Mouse (Mus musculus) 3134 (cell line): ENCODE measurements at regions not wholly inside any gene's neighbourhood (a gene's known extent, or its start where the extent isn't known, plus 50 kb on each side); places are given as distances from the start of the nearest gene placed in this dataset.

ENCODE experiments used
- DNase-seq: peaks from one replicate; pipeline ENCODE4 v3.0.0-alpha.2; 2011; ENCODE audit warnings: low spot score; ENCODE audit not compliant: insufficient read length; ENCODE audit errors: extremely low read depth

DNA sequence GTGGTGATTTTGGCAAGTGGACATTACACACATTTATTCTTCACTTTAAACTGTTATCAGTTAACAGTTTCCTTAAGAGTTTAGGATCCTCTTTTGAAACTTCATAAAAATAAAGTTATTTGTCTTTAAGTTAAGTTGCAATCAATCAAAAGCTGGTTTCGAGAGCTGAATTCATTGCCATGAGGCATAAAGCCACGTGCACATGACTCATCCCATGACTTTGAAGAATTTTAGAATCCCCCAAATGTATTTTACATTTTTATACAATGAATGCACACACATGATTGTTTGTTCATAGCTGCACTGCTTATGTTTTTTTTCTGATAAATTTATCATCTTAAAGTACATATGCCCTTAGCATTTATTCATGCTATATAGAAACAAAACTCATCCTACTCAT, 1039.1 kb downstream of the Slc22a22 start:
- DNase-seq = no peak

DNA sequence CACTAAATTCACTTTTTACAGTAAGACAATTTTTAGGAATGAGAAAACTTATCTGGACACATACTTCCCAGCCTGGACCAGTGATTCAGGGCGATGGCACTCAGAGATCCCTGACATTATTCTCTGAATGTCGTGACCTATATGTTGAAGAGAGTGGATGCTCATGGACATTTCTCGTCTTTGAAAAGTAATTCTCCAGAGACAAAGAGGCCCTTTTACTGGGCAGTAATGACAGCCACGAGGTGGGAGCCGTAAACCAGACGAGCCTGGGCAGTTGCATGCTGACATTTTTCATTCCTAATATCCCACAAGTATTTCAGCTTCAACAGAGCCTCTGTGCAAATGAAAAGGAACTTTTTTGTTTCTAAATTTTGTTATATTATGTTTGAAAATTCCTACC, 1041.3 kb downstream of the Slc22a22 start:
- no peak for DNase-seq

DNA sequence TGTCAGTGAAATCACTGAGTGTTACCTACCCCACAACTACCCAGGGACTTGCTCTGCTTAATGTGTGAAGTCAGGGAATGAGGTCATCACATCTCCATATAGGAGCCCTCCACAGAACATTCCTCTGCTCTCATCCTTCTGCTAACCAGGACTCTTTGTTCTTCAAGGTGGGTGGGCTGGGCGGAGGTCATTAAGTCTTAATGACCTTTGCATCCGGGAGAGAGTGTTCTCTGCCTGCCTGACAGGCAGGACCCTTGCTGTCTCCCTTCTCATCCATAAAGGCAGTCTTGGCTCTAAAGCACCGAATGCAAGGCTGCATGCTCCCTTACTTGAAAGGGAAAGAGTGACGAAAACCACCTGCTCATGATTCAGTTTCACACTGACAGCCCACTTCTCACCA, 1051.4 kb downstream of the Slc22a22 start:
- no peak for DNase-seq

DNA sequence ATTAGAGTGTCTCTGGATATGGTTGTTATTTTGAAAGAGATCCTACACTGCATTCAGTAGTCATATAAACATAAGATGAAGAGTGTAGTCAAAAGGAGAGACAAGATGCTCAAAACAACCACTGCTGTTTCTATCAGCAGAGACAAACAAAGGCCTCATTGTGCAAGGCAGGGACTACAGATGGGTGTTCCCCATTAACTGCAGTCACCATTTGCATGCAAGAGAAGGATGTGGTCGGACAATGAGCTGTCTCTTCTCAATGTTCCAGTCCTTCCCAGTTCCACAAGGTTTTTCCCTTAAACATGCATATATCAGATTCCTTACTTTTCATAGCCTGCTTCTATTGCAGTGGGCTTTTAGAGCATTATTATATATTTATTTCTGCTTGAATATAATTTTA, 1056.7 kb downstream of the Slc22a22 start:
- no peak for DNase-seq

DNA sequence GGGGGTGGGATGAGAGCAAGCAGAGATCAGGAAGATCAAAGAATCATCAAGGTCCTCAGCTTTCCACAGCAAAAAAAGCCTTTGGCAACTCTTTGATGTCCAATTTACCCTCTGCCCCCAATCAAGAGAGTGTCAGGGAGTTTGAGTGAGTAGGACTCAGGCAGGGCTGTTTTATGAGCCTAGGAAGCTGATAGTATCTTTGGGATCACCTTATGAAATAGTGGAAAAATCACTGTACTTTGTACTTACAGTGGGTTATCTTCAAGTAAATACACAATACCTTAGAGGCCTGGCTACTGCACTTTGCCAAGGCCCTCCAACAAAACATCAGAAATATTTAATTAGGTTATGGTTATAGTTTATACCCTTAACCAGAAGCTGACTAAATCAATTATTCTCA, 1085.4 kb downstream of the Slc22a22 start:
- no peak for DNase-seq

DNA sequence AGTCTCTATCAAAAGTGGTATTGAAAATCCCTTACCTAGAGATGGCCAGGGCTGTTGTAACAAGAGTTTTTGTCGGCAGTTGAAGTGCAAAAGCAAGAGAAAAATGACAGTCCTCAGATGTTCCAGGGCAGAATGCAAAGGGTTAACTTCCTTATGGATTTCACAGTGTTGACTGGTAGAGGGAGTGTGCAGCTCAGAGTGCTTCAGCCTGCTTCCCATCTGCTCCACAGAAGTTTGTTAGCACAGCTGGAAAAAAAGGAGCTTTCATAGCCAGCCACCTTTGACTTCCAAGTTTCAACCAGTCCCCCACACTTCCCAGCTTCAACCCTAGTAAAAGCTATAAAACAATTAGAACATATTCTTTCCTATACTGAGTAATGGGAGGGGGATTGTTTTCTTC, 1098.9 kb downstream of the Slc22a22 start:
- DNase-seq = no peak

DNA sequence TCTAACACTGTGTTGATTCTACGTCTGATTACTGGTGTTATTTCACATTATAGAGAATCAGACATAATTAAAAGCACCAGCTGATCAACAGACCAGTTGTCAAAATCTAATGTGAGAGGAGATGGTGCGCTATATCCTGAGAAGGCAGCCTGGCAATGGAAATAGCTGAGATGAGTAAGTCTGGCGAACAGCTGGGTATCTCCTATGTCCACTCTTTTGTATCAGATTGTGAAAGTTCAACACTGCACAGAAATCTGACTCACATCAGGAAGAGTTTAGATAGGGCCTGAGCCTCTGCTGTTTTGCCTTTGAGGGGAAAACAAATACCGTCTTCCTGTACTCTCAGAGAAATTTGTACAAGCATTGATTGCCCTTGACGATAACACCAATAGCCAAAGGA, 1126.5 kb downstream of the Slc22a22 start:
- DNase-seq = no peak

DNA sequence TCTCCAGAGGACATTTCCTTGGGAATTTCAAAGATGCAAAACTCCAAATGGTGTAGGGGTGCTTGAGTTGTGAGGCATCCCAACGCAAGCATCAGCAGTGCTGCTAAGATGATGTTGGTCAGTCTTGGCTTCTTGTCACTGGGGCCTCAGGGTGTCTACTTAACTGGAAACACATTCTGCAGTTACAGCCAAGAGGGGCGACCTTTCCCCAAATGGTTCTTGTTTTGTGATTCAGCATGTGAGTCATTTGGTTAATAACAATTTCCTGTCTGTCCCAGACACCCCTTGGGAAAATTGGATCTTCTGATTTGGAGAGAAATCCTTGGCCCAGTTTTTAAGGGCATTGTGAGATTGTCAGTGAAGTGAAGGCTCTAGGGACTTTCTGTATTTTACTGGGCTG, 1131.3 kb downstream of the Slc22a22 start:
- DNase-seq = no peak

DNA sequence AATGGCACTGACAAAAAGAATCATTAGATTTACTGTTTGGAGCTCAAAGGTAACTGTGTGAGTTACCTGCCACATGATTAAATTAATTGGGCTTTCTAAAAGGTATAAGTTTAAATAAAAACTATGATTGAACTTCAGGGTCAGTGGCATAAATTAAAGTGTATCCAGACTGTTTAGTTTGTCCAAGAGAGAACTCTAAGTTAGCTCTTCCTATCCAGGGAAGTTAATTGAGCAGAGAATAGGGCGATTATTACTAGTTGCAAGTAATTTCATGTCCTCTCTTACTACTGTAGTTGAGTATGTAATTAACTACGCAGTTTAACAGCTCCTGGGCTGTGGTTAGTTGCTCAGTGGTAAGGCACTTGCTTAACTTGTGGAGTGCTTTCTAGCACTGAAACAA, 1132.5 kb downstream of the Slc22a22 start:
- DNase-seq = no peak

DNA sequence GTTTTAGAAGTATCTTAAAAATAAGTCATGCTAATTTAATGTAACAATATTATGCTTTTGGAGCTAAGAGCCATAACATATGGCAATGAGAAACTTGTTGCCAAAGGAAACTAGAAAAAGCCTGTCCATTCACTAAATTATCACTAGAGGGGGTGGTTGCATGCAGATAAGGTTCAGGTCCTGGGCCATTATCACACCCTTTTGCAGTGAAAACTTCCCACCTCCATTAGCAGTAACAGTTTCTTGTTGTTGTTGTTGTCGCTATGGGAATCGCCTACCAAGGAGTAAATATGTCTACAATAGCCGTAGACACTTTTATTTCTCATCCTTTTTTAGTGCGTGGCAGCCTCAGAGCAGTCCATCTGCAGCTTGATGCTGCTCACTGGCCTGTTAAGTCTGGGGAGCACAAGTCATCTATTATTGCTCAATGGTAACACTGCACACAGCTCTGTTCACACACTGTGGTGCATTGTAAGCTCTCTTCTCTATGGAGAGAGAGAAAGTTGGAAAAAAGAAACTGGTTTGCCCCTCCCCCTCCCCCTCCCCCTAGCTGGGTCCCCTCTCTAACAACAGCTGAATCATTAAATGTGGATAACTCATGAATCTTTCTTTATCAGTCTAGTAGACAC, 1133.0 kb downstream of the Slc22a22 start:
- DNase-seq = no peak

DNA sequence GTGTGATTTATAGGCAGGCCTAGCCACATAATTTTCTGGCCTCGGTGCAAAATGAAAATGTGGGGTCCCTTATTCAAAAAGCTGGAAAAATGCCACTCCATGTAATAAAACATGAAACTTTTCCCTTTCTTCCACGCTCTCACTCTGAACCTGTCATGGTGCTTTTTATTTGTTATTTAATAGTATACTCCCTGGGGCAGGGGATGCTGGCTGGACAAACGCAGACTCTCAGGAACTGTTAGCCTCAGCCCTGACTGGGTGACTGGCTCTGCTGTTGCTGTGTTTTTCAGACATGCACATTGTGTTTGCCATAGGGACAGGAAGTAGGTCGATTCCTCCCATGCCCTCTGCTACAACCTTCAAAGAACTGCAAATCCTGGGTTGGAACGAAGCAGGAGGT, 1139.5 kb downstream of the Slc22a22 start:
- DNase-seq = no peak

DNA sequence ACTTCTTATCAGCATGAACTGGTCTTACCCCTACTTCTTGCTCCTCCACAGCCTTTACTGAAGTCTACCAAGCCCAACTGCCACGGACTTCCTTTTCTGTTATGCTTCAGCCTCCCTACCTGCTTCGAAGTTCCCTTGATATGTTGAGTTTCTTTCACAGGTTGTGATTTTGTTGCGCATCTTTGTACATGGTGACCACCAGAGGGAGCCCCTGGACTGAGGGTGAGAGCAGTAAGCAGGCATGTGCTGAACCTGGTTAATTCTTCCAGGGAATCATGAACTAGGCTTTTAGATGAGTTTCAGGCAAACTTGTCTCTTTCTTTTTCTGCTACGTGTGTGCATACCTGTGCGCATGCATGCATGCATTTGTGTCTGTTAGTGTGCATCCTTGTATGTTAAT, 1141.0 kb downstream of the Slc22a22 start:
- DNase-seq = peak; percentile 15

DNA sequence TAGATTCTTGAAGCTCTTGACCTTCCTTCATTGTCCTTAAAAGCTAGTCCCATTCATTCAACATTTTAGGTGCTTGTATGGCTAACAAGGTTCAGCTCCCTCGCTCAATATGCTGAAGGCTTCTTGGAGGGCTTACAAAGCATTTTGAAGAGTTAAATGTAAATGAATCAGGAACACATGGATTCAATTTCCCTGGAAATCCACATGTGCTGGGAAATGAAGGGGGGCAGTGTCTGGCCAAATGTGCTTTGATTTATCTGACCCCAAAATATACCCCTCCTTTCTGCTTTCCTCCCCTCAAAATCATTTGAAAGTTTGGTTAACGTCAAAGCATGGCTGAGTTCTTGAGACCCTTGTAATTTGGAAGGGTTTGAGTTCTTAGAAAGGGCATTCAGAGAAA, 1142.4 kb downstream of the Slc22a22 start:
- DNase-seq = no peak

DNA sequence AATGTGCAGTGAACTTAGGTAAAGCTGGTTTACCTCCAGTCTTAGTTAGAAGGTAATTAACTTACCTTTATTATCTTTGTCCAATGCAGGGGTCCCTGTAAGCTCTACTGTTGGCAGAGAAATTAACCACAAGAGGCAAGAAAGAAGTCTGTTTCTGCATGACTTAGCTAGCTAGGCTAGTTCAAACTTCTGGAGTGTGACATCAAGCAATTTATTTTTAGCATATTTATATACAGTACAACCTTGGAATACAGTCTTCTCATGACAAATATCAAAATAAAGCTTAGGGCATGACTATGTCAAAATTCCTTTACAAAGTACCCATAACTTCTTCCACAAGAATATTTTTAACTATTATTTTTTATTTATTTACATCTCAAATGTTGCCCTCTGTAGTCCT, 1156.9 kb downstream of the Slc22a22 start:
- no peak for DNase-seq

DNA sequence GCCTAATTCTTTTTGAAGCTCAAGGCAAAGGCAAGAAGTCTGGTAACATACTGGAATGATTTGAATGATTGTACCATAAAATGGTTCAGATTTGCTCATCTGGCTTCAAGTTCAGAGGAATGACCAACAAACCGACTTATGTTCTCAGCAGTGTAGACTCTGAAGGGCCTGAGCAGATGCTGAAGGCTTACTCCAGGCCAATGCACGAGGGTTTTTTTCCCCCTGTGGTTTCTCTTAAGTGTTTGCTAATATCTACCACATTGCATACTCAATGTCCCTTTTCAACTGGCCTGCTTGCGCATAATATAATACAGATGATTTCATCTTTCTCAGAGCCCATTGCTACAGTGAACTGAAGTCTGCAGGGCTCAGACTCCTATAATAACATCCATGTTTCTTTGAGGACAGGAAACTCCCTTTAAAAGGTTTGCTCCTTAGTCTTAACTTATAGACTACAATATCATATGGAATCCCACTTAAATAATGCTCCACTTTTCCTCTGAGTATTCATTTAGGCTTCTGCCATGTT, 1182.5 kb downstream of the Slc22a22 start:
- DNase-seq = no peak

DNA sequence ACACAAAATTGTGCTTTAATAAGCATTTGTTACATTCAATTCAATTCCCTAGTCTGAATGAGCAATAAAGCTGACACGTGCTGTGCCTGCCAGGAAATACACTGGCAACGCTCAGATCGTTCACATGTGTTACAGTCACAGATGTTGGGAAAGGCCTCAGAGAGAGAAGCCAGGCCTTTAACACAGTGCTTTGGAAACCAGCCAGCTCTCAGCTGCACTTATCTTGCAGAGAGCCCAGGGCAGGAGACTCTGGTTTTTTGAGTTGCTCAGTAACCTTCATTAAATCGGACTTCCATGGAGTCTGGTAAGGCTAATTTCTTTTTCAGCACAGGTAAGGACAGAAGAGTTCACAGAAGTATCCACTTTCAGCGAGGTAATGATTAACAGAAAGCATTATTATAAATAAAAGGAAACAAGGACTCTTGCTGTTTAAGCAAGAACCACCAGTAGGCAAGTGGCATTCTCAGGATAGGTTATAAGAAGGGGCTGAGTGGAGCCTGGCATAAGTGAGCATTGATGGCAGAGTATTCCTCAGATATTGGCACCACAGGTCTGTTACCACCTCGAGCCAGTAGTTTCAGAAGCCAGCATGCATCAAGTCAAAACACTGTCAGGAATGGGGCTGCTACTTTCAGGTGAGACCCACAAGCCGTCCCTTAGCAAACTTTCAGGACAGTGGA, 1198.7 kb downstream of the Slc22a22 start:
- no peak for DNase-seq

DNA sequence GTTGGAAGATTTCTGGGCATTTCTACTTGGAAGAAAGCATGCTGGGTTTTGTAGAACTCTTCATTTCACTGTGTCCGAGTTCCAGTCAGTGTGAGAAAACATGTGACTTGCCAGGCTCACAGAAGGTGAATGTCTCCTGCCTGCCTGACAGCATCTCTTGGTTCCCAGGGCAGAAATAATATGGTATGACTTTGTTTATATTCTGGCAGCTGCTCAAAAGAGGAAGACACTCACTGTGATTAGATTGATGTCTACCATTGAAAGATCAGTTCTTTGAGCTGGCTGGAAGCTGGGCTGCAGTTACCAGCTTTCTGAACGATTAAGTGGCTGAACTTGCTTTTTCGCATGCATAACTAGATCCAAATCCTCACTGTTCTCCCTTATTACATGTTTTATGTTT, 1199.4 kb downstream of the Slc22a22 start:
- DNase-seq = no peak

DNA sequence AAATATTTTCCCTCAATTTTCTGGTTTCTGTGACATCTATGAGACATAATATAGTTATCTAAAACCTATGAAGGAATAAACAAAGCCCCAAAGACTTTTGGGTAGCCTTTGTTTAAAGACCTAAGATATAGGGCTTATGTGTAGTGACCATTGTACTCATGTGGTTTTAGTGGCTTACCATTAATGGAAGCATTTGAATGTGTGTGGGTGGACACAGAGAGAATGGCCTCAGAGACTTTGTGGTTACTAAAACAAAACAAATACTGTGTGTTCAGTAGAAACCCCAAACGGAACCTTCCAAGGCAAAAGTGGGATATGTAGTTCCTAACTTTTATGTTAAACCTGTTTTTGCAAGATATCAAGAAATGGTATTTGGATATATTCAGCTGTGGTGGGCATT, 1228.7 kb downstream of the Slc22a22 start:
- DNase-seq = no peak

DNA sequence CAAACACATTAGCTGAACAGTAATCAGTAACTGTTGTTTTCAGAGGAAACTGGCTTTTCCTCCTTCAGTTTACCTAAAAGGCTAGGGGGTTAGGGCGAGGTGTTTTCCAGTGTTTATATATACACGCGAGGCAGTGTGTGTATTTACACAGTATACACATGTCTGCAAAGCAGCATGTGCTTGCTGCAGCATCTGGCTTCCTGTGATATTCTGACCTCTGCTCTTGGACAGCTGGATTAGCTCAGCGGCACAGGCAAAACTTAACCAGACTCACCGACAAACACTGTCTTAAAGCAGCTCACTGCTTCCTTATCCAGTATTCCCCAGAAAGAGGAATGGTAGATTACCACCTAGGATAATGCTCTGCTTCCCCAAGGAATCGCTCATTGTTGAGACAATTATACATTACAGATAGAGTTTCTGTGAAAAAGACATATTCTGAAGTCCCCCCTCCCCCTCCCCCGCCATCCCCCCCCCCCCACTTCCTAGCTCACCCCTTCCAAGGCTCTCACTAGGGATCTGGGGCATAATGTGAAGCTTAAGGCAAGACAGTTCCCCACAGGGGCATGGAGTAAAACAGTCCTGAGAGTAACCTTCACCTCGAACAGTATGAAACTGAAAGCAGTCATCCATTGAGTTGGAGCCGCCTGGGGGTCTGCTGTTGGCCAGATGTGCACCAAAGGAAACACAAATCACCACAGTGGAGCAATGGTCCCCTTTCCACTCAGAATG, 1233.3 kb downstream of the Slc22a22 start:
- DNase-seq = no peak

DNA sequence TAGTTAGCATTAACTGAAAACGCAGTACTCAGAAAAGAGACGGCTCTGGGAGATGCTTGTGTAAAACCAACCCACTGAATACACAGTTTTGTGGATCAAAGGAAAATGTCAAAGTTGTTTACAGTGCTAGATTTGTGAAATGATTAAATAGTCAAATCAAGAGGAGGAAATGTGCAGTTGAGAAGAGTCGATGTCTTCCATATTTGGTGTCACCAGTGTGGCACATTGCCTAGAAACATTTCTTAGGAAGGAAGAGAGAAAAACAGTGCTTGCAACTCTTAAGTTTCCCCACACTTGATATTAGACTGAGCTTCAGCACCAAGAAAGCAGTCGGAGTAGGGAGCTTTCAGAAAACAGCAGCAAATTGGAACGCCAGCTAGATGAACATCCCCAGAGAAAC, 1274.9 kb downstream of the Slc22a22 start:
- DNase-seq = no peak

DNA sequence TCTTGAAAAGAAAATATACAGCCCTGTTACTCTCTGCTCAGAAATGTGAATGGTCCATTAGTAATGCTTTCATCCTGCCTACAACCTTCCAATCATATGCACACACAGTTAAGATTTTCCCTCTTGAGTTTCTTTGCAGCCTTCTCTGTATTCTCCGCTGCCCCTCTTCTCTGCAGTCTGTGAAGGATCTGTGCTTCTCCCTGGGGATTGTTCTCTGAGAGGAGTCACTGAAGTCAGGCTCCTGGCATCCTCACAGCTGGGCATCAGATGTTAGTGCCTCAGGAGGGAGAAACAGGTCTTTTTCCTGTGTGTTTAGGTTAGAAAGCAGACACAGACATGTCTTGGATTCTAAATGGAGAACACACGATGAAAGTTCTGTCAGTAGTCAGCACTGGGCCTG, 1278.1 kb downstream of the Slc22a22 start:
- no peak for DNase-seq
